Mouse (Mus musculus) layer of hippocampus, postnatal 10 days (tissue): ENCODE measurements around the gene Xpnpep1. TPM values are rescaled to one million over a fixed set of nuclear protein-coding genes. Genes with fewer than 3 reads are reported as not detected.
A peak's percentile ranks its signal among the peaks of the same experiment; 100 is the strongest.

Experiments
- DNase-seq, 2 experiments: peaks; one replicate each; pipeline ENCODE4 v3.0.0; 2021; ENCODE audit warnings: low spot score in 2 of 2
- long read RNA-seq: library from polyadenylated mRNA; stranded (forward); transcript quantifications from one replicate; pipeline ENCODE4 v2.0.0, GENCODE M21; 2023
- total RNA-seq, 2 experiments: library from RNA; stranded (reverse); gene quantifications; 2 replicates each; pipeline ENCODE4 v1.2.3; 2021

The Xpnpep1 gene
- 100 to 1,000 TPM; 127 to 128 TPM for total RNA-seq
- long read RNA-seq, full-length matches to known transcripts: 84 of 172 reads
- long read RNA-seq, partial matches to known transcripts: 20 of 172 reads
- long read RNA-seq, other reads (novel, unspliced or antisense): 68 of 172 reads

DNA sequence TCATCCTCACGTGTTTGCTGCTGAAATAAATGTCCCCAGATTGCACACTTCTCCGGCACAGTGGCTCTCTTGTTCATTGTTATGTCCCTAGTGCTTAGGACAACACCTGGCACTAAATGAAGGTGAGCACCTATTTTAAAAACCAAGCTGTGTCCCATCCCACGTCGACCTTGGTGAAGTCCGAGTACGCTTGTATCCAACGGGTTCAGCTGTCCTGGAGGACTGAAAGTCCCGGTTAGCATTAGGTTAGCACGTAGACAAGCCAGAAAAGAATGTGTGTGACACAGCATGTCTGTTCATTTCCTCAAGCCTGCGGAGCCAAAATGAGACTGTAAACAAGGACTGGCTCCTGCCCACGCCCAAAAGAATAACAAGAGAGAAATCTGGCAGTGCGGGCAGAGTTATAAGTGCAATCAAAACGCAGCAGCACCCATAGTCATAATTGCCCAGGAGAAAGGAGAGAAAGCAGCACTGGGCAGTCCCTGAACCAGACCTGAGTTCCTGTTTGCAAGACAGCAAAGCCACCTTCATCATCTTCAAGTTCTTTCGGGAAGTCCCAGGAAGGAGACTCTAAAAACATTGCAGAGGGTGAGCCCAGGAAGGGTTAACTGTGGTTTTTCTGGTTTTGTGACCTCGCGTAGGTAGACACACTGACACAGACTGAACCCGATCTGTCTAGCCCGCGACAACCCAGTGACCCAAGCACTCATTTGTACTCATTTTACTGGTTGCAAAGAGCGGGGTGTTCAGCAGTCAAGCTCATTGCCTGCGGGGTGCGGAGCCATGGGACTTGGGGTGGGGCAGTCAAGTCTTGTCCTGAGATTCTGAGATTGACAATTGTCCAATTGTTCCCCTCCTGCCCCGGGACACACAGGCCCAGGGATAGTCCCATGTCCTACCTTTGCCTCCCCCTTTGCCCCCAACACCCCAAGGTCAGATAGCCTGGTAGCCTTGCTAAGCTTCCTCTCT lies at the start of gene Xpnpep1:
Xpnpep1 (minus strand) TSS at position 51 of the 969 bp plus-strand sequence.
- peak in 1 of 2 experiments; percentile 34 for DNase-seq

DNA sequence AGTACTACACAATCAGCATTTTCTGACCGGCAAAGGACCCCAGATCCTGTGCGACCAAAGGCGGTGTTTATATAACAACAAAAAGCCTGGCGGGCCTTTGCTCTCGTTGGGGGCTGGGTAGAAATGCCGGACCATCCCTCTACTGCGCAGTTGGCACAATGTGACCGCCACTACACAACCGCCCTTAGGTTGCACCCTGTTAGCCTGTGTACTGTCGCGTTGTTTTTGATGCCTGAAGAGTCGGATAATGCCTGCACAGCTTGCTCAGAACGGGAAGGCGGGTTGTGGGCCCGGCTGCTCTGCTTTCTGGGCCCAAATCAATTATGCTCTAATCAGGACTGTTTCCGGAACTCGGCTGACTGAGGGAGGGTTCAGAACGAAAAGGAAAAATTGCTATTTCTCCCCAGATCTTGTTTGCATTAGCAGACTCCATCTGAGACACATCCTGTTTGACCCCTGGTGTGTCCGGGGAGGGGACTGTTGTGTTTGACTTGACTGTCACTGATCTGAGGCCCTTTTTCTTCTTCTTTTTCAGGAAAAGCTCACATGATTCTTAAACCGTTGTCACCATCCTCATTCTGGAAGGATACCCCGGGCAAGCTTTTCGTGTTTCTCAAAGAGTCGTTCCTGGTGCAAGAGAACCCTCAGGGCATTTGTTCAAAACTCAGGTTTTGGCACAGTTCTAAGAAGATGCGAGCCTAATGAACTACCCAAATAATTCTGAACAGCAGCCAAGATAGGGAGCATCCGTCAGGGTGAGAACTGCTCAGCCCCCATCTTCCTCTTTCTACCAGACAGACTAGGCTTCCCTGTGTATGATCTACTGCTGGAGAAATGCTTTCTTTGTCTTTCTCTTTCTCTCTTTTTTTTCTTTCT lies 47.5 kb upstream of the Xpnpep1 start:
- DNase-seq: peak; percentile 43 to 52

DNA sequence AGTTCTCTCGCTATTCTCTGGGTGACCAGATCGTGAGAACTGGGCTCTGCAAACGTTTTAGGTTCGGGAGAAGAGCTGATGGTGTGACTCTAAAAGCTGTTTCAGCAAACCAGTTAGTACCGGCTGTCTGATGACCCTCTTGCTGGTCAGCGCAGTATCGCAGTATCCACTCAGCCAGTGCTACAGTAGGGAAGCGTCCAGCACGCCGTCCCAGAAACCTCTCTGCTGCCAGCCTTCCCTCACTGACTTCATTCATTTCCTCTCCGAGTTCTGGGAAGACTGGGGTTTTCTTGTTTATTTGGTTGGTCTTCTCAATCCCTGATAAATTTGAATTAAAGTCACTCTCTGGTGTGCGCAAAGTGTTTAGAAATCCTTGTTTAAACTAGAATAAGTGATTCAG lies 46.8 kb upstream of the Xpnpep1 start:
- no peak for DNase-seq

DNA sequence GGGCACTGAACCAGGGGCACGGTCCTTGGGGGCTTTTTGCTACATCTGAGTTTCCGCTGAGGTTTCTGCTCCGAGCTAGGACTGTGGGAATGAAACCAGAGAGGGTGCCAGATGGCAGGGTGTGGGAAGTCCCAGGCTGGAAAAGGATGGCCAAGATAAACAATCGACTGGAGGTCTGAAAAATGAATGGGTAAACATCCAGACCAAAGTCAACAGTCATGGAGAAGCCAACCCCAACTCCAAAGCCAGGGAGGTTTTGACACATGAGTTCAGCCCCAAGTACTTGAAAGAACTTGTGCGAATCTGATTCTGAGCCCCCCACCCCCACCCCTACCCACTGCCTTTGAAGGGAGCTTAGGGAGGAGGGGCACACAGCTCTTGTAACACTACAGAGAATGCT lies 44.7 kb upstream of the Xpnpep1 start:
- no peak for DNase-seq

DNA sequence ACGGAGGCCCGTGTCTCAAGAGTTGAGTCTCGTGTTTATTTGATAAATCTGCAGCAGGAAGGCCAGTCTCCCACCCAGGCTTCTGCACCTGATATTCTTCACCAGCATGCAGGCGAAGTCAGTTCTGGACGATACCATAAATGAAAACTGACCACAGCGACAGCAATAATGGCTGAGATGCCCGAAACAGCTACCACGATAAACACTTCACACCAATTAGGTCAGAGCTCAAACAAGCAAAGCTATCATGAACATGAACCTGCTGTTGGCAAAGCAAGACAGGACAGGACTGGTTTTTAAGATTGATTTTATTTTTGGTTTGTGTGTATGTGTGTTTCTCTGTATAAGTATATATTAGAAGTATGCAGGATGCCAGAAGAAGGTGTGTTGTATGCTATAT lies 42.8 kb upstream of the Xpnpep1 start:
- no peak for DNase-seq

DNA sequence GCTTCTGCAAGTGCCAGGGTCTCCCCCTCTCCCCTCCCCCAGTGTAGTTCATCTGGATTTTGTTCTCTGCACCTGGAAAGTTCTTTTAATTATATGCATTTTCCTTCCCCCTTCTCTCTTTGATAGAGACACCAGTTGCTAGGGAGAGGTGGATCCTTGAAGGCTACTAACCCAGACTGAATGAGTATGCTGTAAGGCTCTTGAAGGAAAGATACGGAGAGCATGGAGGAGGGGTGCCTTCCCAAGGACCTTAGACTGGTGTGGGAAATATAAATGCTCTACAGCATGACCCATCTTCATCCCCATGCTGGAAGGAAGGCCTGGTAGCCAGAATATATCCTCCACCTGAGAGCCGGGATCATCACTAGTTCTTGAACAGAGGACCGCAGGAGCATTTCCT lies 41.3 kb upstream of the Xpnpep1 start:
- DNase-seq: no peak

DNA sequence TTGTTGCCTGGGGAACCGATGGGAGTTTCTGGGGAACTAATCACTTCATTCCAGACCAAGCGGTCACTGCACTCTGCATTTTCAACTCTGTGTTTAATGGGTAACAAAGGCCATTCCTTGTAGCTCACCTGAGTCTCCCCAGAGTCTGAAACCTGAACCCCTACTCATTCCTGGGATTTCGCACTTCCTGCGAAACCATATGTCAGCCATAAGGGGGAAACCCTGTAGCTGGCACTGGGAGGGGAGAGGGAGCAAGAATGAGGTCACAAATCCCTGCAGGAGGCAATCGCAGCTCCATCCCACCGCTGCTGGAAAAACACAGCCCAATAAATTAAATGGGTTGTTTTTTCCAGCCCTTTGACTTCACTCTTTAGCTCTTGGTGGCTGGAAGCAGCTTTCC lies 40.9 kb upstream of the Xpnpep1 start:
- no peak for DNase-seq

DNA sequence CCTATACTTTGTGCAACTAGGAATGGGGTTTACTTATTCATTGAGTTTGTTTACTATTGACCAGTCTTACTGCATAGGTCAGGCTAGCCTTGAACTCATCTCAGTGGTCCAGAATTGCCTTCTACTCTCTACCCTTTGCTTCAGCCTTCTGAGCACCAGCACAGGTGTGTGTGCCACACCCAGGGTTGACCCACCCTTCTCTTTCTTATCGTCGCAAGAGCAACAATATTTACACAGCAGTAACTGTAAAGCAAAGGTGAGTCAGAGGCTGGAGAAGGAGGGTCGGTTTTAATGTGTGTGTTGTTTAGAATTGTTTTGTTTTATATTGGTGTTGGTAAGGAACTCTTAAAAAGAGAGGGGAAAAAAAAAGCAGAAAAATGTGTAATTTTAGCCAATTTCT lies 40.5 kb upstream of the Xpnpep1 start:
- no peak for DNase-seq

DNA sequence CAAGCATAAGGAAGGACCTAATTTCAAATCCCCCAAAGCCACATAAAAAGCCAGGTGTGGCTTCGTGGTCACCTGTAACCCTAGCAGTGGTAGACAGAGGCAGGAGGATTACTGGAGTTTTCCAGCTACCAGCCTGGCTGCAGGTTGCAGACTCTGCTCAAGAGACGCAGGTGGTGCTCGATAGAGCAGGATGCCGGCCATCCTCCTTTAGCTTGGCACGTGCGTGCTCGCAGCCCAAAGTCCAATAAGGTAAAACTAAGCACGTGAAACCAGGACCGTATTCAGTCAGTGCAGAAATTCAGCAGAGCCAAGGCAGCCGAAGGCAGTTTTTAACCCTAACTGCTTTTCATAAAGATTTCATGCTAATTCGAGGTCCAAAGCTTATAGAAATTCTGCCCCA lies 40.0 kb upstream of the Xpnpep1 start:
- DNase-seq: no peak

DNA sequence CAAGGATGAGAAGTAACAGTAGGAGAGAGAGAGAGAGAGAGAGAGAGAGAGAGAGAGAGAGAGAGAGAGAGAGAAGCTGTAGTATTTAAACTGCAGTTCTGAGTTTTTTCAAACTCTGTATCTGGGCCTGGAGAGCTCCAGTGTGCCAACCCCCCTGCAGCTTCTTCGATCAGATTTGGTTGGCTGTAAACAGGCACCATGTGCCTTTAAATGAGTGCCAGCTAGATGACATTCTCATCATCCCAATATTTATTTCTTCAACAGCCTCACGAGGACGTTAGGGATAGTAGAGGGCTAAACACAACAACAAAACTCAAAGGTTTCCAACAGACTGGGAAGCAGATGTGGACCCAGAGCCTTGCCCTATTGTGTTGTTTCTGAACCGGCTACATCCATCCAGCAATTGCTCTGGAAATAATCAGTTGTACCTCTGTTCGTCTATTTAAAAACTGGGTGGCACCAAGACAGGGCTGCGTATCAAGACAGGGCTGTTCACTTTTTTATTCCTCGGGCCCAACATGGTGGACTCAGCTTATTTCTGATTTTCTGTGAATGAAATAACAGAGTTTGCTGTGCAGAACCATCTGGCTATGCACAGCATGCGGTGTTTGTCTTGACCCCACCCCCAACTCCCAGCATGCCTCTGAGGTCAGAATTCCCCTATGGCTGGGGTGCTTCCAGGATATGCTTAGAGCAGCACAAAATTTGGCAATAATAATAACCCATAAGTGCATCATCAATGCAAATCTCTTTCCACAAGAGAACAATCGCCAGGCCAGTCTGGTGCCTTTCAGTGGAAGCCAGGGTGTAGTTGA lies 38.5 kb upstream of the Xpnpep1 start:
- no peak for DNase-seq

DNA sequence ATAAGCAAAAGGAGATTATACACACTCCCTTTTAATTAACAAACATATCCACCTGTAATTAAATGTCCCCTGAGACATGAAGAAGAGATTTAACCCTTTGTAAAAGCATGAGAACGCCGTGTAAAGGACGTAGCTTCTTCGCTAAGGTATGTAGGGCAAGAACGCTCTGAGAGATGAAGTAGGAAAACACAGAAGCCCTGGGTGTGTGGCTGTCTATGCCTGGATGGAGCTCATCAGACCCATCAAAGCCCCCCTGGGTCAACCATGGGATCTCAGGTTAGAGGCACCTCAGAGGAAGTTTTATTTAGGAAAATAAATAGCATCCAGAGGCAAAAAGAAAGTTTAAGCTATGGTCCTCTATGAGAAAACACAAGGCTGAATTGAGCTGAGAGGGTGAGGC lies 37.3 kb upstream of the Xpnpep1 start:
- DNase-seq: no peak

DNA sequence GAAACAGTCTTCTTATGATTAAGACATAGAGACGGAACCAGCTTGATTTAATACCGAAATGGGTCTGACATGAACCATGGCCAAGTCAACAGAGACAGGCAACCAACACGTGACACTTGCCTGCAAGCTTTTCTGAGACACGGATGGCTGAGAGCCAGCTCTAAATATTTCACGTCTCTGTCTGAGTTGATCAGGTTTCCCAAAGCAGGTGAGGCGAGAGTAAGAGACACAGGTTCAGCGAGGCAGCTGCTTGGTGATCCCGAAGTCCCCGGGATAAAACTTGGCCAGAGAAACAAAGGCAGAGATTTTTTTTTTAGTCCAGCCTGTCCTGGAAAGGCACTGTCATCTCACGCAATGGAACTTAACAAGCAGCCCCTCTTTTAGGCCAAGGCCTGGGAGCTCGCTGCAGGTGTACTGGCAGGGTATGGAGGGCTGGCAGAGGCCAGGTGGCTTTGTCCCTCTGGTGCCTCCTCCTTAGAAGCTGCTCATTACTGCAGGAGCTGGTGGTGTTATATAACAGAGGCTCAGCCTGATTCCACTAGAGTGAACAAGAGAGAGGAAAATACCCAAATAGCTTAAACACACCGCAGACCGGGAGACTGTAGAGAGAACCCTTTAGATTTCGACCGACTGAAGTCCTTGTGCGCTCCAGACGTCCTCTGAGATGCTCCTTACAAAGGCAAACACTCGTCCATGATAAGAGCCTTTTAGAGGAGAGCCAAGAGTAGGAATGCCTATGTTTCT lies 36.4 kb upstream of the Xpnpep1 start:
- peak; percentile 35 to 45 for DNase-seq

DNA sequence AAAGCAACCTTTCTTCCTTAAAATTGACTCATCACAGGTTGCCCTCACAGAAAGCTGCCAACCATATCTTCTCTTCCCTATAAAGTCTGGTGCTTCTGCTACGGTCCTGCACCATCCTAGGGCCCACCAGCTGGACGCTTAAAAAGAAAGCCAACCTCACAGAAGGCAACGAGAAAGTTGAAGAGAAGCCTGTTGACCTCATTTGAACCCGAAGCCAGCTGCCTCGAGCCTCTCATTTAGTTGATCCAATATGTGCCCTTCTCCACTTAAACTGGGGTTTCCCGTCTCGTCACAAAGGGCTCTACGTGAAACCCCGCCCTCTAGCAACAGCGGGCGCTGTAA lies 35.9 kb upstream of the Xpnpep1 start:
- peak in 1 of 2 experiments; percentile 46 for DNase-seq

DNA sequence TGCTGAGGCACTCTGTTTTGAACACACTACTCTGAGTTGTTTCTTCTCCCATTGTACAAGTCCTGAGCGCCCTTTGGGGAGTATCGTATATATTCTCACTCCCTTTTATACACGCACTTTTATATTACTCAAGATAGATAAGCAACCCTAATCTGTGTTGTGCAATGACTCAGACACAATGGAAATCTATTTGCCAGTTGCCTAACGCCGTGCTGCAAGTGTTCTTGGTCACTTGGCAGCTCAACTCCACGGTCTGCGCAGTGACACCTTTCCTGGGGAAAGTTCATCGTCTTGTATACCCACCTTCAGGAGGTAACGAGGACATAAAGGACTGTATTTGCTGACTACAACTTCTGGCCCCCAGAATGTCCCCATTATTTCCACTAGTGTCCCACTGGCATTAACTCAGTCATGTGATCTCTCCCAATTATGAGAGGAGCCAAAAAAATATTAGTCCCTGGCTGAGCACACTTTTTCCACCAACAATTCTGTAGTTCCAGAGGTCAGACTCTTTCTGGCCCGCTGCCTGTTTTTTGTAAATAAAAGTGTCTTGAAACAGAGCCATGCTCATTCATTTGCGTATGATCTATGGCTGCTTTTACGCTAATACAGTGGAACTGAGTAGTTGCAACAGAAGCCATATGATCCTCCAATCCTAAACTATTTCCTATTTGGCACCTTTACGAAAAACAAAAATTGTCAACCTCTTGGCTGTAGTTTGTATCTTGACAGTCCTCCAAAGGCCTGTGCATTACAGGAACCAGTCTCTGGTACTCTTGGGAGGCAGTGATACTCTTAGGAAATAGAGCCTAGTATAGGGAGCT lies 35.1 kb upstream of the Xpnpep1 start:
- DNase-seq: no peak

DNA sequence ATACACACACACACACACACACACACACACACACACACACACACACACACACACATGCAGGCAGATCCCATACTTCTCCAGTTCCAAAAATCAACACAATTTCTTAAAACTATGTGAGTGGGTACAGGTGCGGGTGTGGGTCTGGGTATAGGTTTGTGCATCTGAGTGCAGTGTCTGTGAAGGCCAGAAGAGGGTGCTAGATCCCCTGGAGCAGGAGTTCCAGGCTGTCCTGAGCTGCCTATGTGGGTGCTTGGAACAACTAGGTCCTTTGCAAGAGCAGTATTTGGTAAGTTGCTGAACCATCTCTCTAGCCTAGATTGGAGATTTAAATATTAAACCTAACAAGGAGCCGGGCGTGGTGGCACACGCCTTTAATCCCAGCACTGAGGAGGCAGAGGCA lies 33.5 kb upstream of the Xpnpep1 start:
- no peak for DNase-seq

DNA sequence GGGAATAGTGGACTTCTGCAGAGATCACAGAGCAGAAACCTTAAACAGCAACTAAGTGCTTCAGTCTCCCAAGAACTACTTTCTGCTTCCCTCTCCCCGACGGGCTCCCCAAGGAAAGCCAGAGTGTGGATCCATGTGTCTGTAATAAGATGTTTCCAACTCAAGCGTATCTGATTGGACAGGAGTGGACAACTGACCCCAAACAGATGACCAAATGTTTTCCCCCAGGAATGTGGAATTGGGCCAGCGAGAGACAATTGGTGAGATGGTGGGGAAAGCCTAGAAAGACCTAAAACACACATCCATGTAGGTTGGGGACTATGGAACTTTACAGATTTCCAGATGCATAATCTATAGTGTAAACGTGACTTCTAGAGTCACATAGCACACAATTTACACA lies 32.4 kb upstream of the Xpnpep1 start:
- no peak for DNase-seq

DNA sequence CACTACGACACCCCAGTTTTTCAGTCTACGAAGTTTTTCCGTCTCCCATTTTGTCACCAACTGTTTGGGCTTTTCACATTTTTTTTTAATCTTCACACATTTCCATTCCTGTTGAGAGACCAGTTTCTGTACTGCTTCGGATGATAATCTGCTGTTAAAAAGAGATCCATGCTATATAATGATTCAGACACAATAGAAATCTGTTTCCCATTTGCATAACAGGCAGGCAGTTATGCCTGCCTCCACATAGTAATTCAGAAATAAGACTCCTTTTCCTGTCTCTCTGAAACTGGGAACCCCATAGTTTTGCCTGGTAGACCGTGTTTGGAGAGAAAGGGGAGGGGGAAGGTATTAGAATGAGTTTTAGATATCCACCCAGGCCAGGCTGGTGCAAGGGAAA lies 31.6 kb upstream of the Xpnpep1 start:
- no peak for DNase-seq

DNA sequence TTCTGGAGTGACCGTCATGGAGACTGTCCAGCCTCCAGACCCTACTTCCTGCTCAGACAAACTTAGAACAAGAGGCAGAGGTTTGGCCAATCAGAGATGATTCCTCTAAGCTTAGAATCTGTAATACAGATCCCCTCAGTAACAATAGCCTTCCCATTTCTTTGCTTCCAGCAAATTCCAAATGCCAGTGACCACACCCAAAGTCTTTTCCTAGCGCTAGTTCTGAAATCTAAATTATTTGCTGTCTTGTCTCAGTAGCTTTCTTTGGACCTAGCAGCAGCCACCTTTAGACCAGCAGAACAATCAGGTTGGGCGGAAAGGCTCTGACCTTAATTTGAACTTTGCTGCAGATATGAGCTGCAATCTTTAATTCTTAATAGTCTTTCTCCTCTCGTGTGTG lies 30.9 kb upstream of the Xpnpep1 start:
- DNase-seq: no peak

DNA sequence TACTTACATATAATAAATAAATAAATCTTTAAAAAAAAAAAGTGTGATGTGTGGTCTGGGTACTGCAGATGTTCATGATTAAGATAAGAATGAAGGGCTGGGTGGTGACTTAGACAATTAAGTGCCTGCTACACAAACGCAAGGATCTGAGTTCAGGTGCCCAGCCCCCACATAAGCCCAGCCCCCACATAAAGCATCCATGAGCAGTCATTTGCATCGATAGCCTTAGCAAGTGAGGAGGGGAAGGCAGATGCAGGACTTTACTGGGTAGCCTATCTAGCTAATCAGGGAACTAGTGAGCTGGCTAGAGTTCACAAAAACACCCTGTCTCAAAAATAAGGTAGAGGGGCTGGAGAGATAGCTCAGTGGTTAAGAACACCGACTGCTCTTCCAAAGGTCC lies 29.4 kb upstream of the Xpnpep1 start:
- DNase-seq: no peak

DNA sequence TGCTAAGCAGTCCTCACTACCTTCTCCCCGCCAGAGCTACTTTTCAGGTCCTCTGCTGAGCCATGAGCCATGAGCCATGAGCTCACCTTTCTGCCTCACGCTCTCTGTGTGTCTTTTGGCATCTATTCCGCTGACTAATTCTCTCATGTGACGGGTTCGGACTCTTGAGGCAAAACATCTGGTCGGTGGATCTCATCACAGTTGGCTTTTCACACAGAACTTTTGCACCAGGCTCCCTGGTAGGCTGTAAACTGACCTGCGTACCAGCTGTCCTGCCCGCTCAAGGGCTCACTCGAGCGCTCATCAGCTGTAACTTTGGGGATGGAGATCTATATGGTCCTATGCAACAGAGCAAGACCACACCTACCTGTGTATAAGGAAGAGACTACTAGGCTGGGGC lies 26.9 kb upstream of the Xpnpep1 start:
- DNase-seq: no peak
